Mouse (Mus musculus) erythroid progenitor cell, adult 5-6 weeks (primary cell): ENCODE measurements at regions not wholly inside any gene's neighbourhood (a gene's known extent, or its start where the extent isn't known, plus 50 kb on each side); places are given as distances from the start of the nearest gene placed in this dataset.

Experiments used
- ATAC-seq: replicated peaks from 2 replicates; pipeline ENCODE4 v1.8.0; 2016; ENCODE audit warnings: moderate number of reproducible peaks, mild to moderate bottlenecking, moderate TSS enrichment, inconsistent platforms; ENCODE audit not compliant: poor library complexity, low FRiP score, severe bottlenecking

DNA sequence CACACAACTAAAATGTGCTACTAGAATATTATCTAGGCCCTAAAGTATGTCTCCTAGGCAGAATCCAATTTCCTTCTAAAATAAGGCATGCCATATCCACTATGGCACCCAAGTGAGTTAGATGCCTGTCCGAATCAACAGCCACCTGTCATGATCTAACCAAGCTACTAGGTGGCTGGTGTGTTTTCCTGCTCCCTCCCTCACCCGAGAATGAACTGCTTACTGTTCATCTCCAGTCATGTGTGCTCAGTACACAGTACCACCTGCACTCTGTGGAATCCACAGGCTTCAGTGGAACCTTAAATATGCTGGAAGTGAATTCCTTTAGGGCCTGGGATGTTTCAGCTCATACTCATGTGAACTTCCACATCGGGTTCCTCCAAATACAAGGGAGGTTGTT lies 121.2 kb upstream of the Zfand5 start:
- ATAC-seq, result no peak

DNA sequence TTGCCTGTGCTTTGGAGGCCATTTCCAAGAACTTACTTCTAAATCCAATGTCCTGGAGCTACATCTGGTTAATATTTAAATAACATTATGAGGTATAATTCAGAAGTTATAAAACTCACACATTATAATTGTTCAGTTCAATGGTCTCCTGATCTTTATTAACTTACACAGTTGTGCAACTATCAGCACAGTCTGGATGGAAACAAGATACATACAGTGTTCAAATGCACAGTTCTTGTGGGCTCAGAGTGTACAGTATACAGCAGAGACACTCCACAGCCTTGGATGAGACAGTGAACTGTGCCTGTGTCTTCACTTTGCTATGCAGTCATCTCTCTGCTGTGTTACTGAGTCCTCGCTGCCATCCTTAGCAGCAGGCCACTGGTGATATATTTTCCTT lies 121.8 kb upstream of the Zfand5 start:
- ATAC-seq, result no peak

GRCm38 (mm10) chr19:21146860-21147390 lies 125.2 kb upstream of the Zfand5 start:
- ATAC-seq, result no peak

- no peak for ATAC-seq
Measured at GRCm38 (mm10) chr19:21144659-21145283, 127.3 kb upstream of the Zfand5 start.

- ATAC-seq, result no peak
Measured at GRCm38 (mm10) chr19:21143970-21144595, 128.0 kb upstream of the Zfand5 start.

- no peak for ATAC-seq
Measured at GRCm38 (mm10) chr19:21140456-21140855, 131.6 kb upstream of the Zfand5 start.

- no peak for ATAC-seq
Measured at GRCm38 (mm10) chr19:21138998-21139495, 133.0 kb upstream of the Zfand5 start.

- ATAC-seq, result no peak
Measured at GRCm38 (mm10) chr19:21136756-21137155, 135.3 kb upstream of the Zfand5 start.

DNA sequence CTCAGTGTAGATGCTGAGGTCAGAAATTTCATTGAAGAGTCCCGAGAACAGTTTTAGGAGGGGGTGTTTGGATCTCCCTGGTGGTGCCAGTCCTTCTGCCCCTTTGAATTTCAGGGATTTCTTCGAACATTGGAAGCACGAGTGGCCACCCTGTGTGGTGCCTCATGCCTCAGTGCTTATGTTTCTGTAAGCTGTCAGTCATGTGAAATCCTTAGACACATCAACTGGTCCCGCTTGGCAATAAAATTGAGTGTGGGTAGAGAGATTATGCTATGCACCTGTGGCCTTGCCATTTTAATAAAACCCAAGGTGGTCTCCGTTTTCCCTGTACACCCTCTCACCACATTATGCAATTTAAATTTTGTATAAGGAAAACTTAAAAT lies 136.1 kb upstream of the Zfand5 start:
- no peak for ATAC-seq

- no peak for ATAC-seq
Measured at GRCm38 (mm10) chr19:21135297-21135997, 136.6 kb upstream of the Zfand5 start.

DNA sequence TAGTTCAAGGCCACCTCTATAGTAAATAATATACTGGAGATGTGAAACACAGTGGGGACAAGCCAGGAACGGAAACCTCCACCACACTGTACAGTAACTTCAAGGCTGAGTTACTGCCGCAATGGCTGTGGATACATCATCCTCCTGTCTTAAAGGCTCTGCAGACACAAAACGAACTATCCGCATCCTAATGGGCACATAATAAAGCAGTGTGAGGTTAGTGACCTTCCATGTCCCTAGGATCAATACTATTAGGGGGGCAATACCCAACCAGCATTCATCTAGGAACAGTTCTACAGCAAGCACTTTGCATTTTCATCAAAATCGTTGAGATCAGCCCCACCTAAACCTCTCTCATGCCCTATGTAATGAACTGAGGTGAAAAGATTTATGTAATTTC lies 142.4 kb upstream of the Zfand5 start:
- ATAC-seq, result no peak

GRCm38 (mm10) chr19:21127079-21127745 lies 144.9 kb upstream of the Zfand5 start:
- no peak for ATAC-seq

- ATAC-seq, result no peak
Measured at GRCm38 (mm10) chr19:21126670-21127069, 145.4 kb upstream of the Zfand5 start.

- no peak for ATAC-seq
Measured at GRCm38 (mm10) chr19:21119477-21119876, 152.6 kb upstream of the Zfand5 start.

GRCm38 (mm10) chr19:21118782-21119181 lies 153.3 kb upstream of the Zfand5 start:
- no peak for ATAC-seq

- ATAC-seq, result no peak
Measured at GRCm38 (mm10) chr19:21115693-21116092, 156.4 kb upstream of the Zfand5 start.

- ATAC-seq, result no peak
Measured at GRCm38 (mm10) chr19:21111836-21112235, 157.8 kb upstream of the Tmc1 start.

DNA sequence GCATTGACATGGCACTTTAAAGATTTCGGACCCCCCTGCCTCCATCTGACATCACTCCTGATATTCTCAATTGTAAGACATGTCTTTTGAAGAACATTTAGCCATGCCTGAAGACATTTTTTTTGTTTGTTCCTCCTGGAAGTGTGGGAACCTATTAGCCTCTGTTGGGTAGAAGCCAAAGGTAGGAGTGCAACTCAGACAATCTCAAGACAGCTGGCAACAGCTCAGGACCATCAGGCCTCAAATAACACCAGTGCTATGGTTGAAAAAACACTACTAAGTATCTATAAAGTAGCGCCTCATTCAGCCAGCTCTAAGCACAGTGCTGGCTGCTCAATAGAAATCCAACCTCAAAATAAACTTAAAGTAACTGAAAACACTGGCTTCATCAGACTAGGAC lies 154.3 kb upstream of the Tmc1 start:
- no peak for ATAC-seq

GRCm38 (mm10) chr19:21107741-21108140 lies 153.7 kb upstream of the Tmc1 start:
- ATAC-seq, result no peak

- no peak for ATAC-seq
Measured at GRCm38 (mm10) chr19:21107275-21107674, 153.3 kb upstream of the Tmc1 start.
